Mouse (Mus musculus) G1E-ER4 (cell line): ENCODE results near the gene Gm1113. TPM values are rescaled to one million over a fixed set of nuclear protein-coding genes. Genes with fewer than 3 reads are reported as not detected.

Source experiments
- GATA1 ChIP-seq: IDR thresholded peaks from one replicate; pipeline ENCODE4 v1.8.0; 2012; ENCODE audit warnings: low read length, inconsistent platforms
- polyA plus RNA-seq: library from polyadenylated mRNA; stranded (reverse); fragments of >175 nt; gene quantifications from 2 replicates; pipeline ENCODE4 v1.2.3, GENCODE M21; 2012

The Gm1113 gene
- polyA plus RNA-seq, 1 experiment = not detected

DNA sequence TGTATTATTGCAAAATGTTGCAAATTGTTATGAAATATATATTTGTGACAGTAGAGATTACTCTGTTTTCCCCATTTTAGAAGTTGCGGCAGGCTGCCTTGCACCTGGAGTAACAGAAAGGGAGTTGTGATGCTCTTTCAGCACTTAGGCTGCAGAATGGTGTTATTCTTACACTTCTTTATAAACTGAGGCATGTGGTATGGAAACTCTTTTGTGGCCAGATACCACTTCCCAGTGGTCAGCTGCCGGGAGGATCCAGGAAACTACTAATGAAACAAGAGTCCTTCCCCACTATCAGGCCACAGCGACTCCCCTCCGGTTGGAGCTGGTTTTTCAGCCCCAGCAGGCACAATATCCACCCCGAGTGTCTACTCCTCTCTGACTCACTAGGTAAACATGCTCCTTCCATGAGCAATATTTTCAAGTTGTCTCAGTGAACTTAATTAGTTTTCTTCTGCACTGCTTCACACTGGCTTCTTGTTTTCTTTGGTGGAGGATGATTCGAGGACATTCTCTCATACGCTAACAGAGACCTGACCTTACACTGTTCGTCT, 50.7 kb downstream of the Gm1113 start:
- no peak for TF ChIP-seq GATA1

DNA sequence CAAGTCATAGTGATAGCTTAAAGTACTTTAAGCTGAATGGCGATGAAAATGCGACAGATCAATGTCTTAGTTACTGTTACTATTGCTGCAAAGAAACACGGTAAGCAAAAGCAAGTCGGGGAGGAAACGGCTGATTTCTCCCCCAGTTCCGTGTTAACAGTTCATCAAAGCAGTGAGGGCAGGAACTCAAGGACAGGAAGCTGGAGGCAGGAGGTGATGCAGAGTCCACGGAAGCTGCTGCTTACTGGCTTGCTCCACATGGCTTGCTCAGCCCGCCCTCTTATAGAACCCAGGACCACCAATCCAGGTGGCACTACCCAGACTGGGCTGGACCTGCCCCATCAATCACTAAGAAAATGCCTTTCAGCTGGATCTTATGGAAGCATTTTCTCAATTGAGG, 58.5 kb downstream of the Gm1113 start:
- TF ChIP-seq GATA1 = no peak

Other genes starting within 250 kb of the Gm1113 start
- 0.03 TPM in 1 of 2 replicates, not detected in the other for gene Cdon, start 97.1 kb downstream of the Gm1113 start, polyA plus RNA-seq
- gene Ddx25, start 40.3 kb upstream of the Gm1113 start, polyA plus RNA-seq = not detected in 2 replicates
- 0.92 and 1.4 TPM in 2 replicates for gene Pus3, start 40.3 kb upstream of the Gm1113 start, polyA plus RNA-seq
- gene Pate2, start 52.0 kb upstream of the Gm1113 start, polyA plus RNA-seq = 0.30 and 0.33 TPM in 2 replicates
- 2.4 and 3.0 TPM in 2 replicates for gene Hyls1, start 52.1 kb upstream of the Gm1113 start, polyA plus RNA-seq
- gene Pate4, start 93.7 kb upstream of the Gm1113 start, polyA plus RNA-seq = not detected in 2 replicates
- not detected in 2 replicates for gene Pate3, start 129.9 kb upstream of the Gm1113 start, polyA plus RNA-seq
- not detected in 2 replicates for gene Pate1, start 169.1 kb upstream of the Gm1113 start, polyA plus RNA-seq
- gene Gm17677, start 222.8 kb upstream of the Gm1113 start, polyA plus RNA-seq = not detected in 2 replicates